Mouse (Mus musculus): Measurements from ENCODE around the gene Gse1. TPM values are rescaled to one million over a fixed set of nuclear protein-coding genes. Genes with fewer than 3 reads are reported as not detected.

Gene Gse1
- polyA plus RNA-seq, 1 experiment from 2014 or later, result 23.9 TPM

- ATAC-seq (ENCODE audit: low FRiP score), result no peak
Observed at GRCm38 (mm10) chr8:120544155-120544554, 315.9 kb downstream of the Gse1 start.

GRCm38 (mm10) chr8:120547562-120547961 lies 319.3 kb downstream of the Gse1 start:
- no peak for DNase-seq (ENCODE audit: low spot score)
- Histone ChIP-seq H3K27ac (peak overlapping the region; percentile 89; the same call in 1 of the 2 replicates), H3K9me3 (ENCODE audit: control insufficient read depth, low read length) (no peaks in the 10 kb centered on the region), H3K4me2 (replicated peaks) (peak overlapping the region; percentile 19; the same call in 1 of the 2 replicates), H3K9ac (peak overlapping the region; percentile 46; the same call in 1 of the 2 replicates), H3K4me3 (replicated peaks; ENCODE audit: low read length) (no peak overlapping the region), H3K36me3 (replicated peaks; ENCODE audit: control insufficient read depth, insufficient read depth) (no peaks in the 10 kb centered on the region), H3K27me3 (ENCODE audit: control insufficient read depth, insufficient read depth, low read length) (no peaks in the 10 kb centered on the region), H3K4me1 (replicated peaks; ENCODE audit: control insufficient read depth, insufficient read depth, low read length) (peaks cover 81% of the 10 kb centered on the region)
- whole genome bisulfite sequencing, result 69% methylated on average over 9 of the region's 9 CpGs
- ATAC-seq (ENCODE audit: low FRiP score), result no peak

More at GRCm38 (mm10) chr8:120544155-120544554, 315.9 kb downstream of the Gse1 start:
- 89% methylated on average over 5 of the region's 5 CpGs for WGBS
- no peak overlapping the region for H3K4me2 ChIP-seq (replicated peaks)
- no peak overlapping the region for H3K4me3 ChIP-seq (replicated peaks; ENCODE audit: low read length)
- no peak overlapping the region for H3K9ac ChIP-seq
- H3K27me3 ChIP-seq (ENCODE audit: control insufficient read depth, insufficient read depth, low read length), result no peaks in the 10 kb centered on the region
- no peak for DNase-seq (ENCODE audit: low spot score)
- H3K4me1 ChIP-seq (replicated peaks; ENCODE audit: control insufficient read depth, insufficient read depth, low read length), result peaks cover 69% of the 10 kb centered on the region
- H3K27ac ChIP-seq, result no peak overlapping the region
- H3K36me3 ChIP-seq (replicated peaks; ENCODE audit: control insufficient read depth, insufficient read depth), result no peaks in the 10 kb centered on the region
- H3K9me3 ChIP-seq (ENCODE audit: control insufficient read depth, low read length), result no peaks in the 10 kb centered on the region

- peak overlapping the region; percentile 46 for H3K9ac ChIP-seq
- no peaks in the 10 kb centered on the region for H3K36me3 ChIP-seq (replicated peaks; ENCODE audit: control insufficient read depth, insufficient read depth)
- H3K27ac ChIP-seq, result peak overlapping the region; percentile 89
- WGBS, result 26% methylated on average over 16 of the region's 16 CpGs
- H3K27me3 ChIP-seq (ENCODE audit: control insufficient read depth, insufficient read depth, low read length), result no peaks in the 10 kb centered on the region
- ATAC-seq (ENCODE audit: low FRiP score) (no peak), DNase-seq (ENCODE audit: low spot score) (no peak)
- peak overlapping the region; percentile 19; the same call in 1 of the 2 replicates for H3K4me2 ChIP-seq (replicated peaks)
- H3K4me1 ChIP-seq (replicated peaks; ENCODE audit: control insufficient read depth, insufficient read depth, low read length), result peaks cover 75% of the 10 kb centered on the region
- H3K4me3 ChIP-seq (replicated peaks; ENCODE audit: low read length), result no peak overlapping the region
- no peaks in the 10 kb centered on the region for H3K9me3 ChIP-seq (ENCODE audit: control insufficient read depth, low read length)
Observed at GRCm38 (mm10) chr8:120548313-120548761, 320.1 kb downstream of the Gse1 start.

- peak overlapping the region; percentile 59 for H3K9ac ChIP-seq
- DNase-seq (ENCODE audit: low spot score) (no peak), ATAC-seq (ENCODE audit: low FRiP score) (peak; percentile 12)
- H3K4me2 ChIP-seq (replicated peaks), result peak overlapping the region; percentile 46
- no peaks in the 10 kb centered on the region; the same call in 1 of the 2 replicates for H3K36me3 ChIP-seq (replicated peaks; ENCODE audit: control insufficient read depth, insufficient read depth)
- peak overlapping the region; percentile 7; the same call in 1 of the 2 replicates for H3K4me3 ChIP-seq (replicated peaks; ENCODE audit: low read length)
- H3K27ac ChIP-seq, result peak overlapping the region; percentile 89
- 6% methylated on average over 25 of the region's 25 CpGs for WGBS
- peaks cover 69% of the 10 kb centered on the region for H3K4me1 ChIP-seq (replicated peaks; ENCODE audit: control insufficient read depth, insufficient read depth, low read length)
- no peaks in the 10 kb centered on the region for H3K9me3 ChIP-seq (ENCODE audit: control insufficient read depth, low read length)
- no peaks in the 10 kb centered on the region for H3K27me3 ChIP-seq (ENCODE audit: control insufficient read depth, insufficient read depth, low read length)
Observed at GRCm38 (mm10) chr8:120549321-120549921, 321.2 kb downstream of the Gse1 start.

- Histone ChIP-seq H3K4me1 (replicated peaks; ENCODE audit: control insufficient read depth, insufficient read depth, low read length) (peaks cover 74% of the 10 kb centered on the region), H3K9ac (peak overlapping the region; percentile 59), H3K27me3 (ENCODE audit: control insufficient read depth, insufficient read depth, low read length) (no peaks in the 10 kb centered on the region), H3K4me3 (replicated peaks; ENCODE audit: low read length) (peak overlapping the region; percentile 7; the same call in 1 of the 2 replicates), H3K27ac (peak overlapping the region; percentile 89), H3K4me2 (replicated peaks) (peak overlapping the region; percentile 46), H3K36me3 (replicated peaks; ENCODE audit: control insufficient read depth, insufficient read depth) (no peaks in the 10 kb centered on the region; the same call in 1 of the 2 replicates), H3K9me3 (ENCODE audit: control insufficient read depth, low read length) (no peaks in the 10 kb centered on the region)
- ATAC-seq (ENCODE audit: low FRiP score) (peak; percentile 41), DNase-seq (ENCODE audit: low spot score) (no peak)
- 10% methylated on average over 11 of the region's 11 CpGs for WGBS
Observed at GRCm38 (mm10) chr8:120549922-120550321, 321.7 kb downstream of the Gse1 start.

GRCm38 (mm10) chr8:120550430-120550829 lies 322.2 kb downstream of the Gse1 start:
- Histone ChIP-seq H3K4me2 (replicated peaks) (peak overlapping the region; percentile 46), H3K9me3 (ENCODE audit: control insufficient read depth, low read length) (no peaks in the 10 kb centered on the region), H3K9ac (peak overlapping the region; percentile 59), H3K27me3 (ENCODE audit: control insufficient read depth, insufficient read depth, low read length) (no peaks in the 10 kb centered on the region), H3K36me3 (replicated peaks; ENCODE audit: control insufficient read depth, insufficient read depth) (no peaks in the 10 kb centered on the region; the same call in 1 of the 2 replicates), H3K27ac (peak overlapping the region; percentile 89), H3K4me3 (replicated peaks; ENCODE audit: low read length) (no peak overlapping the region), H3K4me1 (replicated peaks; ENCODE audit: control insufficient read depth, insufficient read depth, low read length) (peaks cover 73% of the 10 kb centered on the region)
- DNase-seq (ENCODE audit: low spot score) (no peak), ATAC-seq (ENCODE audit: low FRiP score) (no peak)
- WGBS, result 13% methylated on average over 12 of the region's 12 CpGs

GRCm38 (mm10) chr8:120550937-120551676 lies 322.9 kb downstream of the Gse1 start:
- Histone ChIP-seq H3K4me2 (replicated peaks) (peak overlapping the region; percentile 46; the same call in 1 of the 2 replicates), H3K36me3 (replicated peaks; ENCODE audit: control insufficient read depth, insufficient read depth) (no peaks in the 10 kb centered on the region; the same call in 1 of the 2 replicates), H3K9ac (0 out of 2 replicates have a peak overlapping the region, but pooled peaks have one; percentile 20), H3K4me1 (replicated peaks; ENCODE audit: control insufficient read depth, insufficient read depth, low read length) (peaks cover 76% of the 10 kb centered on the region), H3K27ac (peak overlapping the region; percentile 89), H3K27me3 (ENCODE audit: control insufficient read depth, insufficient read depth, low read length) (no peaks in the 10 kb centered on the region), H3K9me3 (ENCODE audit: control insufficient read depth, low read length) (no peaks in the 10 kb centered on the region), H3K4me3 (replicated peaks; ENCODE audit: low read length) (no peak overlapping the region)
- WGBS, result 51% methylated on average over 11 of the region's 11 CpGs
- ATAC-seq (ENCODE audit: low FRiP score) (0 out of 2 replicates have a peak, but pooled peaks have one; percentile 15), DNase-seq (ENCODE audit: low spot score) (no peak)

- H3K27ac ChIP-seq, result peak overlapping the region; percentile 89
- ATAC-seq (ENCODE audit: low FRiP score), result no peak
- no peak overlapping the region for H3K4me3 ChIP-seq (replicated peaks; ENCODE audit: low read length)
- no peak for DNase-seq (ENCODE audit: low spot score)
- H3K27me3 ChIP-seq (ENCODE audit: control insufficient read depth, insufficient read depth, low read length), result no peaks in the 10 kb centered on the region
- no peaks in the 10 kb centered on the region for H3K9me3 ChIP-seq (ENCODE audit: control insufficient read depth, low read length)
- no peaks in the 10 kb centered on the region; the same call in 1 of the 2 replicates for H3K36me3 ChIP-seq (replicated peaks; ENCODE audit: control insufficient read depth, insufficient read depth)
- no peak overlapping the region for H3K9ac ChIP-seq
- peaks cover 80% of the 10 kb centered on the region for H3K4me1 ChIP-seq (replicated peaks; ENCODE audit: control insufficient read depth, insufficient read depth, low read length)
- WGBS, result 86% methylated on average over 3 of the region's 3 CpGs
- no peak overlapping the region for H3K4me2 ChIP-seq (replicated peaks)
Observed at GRCm38 (mm10) chr8:120551677-120551980, 323.4 kb downstream of the Gse1 start.

GRCm38 (mm10) chr8:120552509-120552908 lies 324.3 kb downstream of the Gse1 start:
- WGBS, result 86% methylated on average over 11 of the region's 11 CpGs
- Histone ChIP-seq H3K4me2 (replicated peaks) (no peak overlapping the region), H3K4me1 (replicated peaks; ENCODE audit: control insufficient read depth, insufficient read depth, low read length) (peaks cover 80% of the 10 kb centered on the region), H3K27ac (no peak overlapping the region), H3K4me3 (replicated peaks; ENCODE audit: low read length) (no peak overlapping the region), H3K27me3 (ENCODE audit: control insufficient read depth, insufficient read depth, low read length) (no peaks in the 10 kb centered on the region), H3K36me3 (replicated peaks; ENCODE audit: control insufficient read depth, insufficient read depth) (no peaks in the 10 kb centered on the region; the same call in 1 of the 2 replicates), H3K9me3 (ENCODE audit: control insufficient read depth, low read length) (no peaks in the 10 kb centered on the region), H3K9ac (no peak overlapping the region)
- ATAC-seq (ENCODE audit: low FRiP score) (no peak), DNase-seq (ENCODE audit: low spot score) (no peak)
